Mouse (Mus musculus): ENCODE measurements around the gene Tlx1.

DNA sequence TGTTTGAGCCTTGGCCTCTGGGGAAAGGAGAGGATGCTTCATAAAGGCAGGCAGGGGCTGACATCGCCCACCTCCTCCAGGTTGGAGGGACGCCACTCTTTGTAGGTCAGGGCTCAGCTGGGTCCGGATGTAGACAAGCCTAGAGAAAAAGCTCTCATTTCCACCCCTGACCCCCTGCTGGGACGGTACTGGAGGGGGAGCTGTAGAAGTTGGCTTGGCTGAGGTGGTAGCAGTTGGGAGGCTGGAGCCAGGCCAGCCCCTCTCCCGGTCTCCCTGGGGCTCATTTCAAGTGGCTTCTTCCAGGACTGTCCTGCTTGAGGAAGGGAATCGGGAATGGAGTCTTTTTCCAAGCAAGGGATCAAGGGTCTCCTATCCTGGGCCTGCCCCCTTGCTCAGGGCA, 43.8 kb upstream of the Tlx1 start:
- no peak for TF ChIP-seq CTCF (conservative IDR thresholded peaks at IDR 0.05; ENCODE audit: low read length)
- TF ChIP-seq NANOG (IDR thresholded peaks at IDR 0.05; ENCODE audit: borderline replicate concordance, low read length): no peak
- TF ChIP-seq POU5F1 (IDR thresholded peaks at IDR 0.05; ENCODE audit: borderline replicate concordance, low read length): no peak
